Mouse (Mus musculus) cerebellum, adult 8-10 months (tissue): ENCODE measurements around the gene Mrpl52.

Source experiments
- DNase-seq: peaks from one replicate; pipeline ENCODE4 v3.0.0; 2022

The Mrpl52 gene

DNA sequence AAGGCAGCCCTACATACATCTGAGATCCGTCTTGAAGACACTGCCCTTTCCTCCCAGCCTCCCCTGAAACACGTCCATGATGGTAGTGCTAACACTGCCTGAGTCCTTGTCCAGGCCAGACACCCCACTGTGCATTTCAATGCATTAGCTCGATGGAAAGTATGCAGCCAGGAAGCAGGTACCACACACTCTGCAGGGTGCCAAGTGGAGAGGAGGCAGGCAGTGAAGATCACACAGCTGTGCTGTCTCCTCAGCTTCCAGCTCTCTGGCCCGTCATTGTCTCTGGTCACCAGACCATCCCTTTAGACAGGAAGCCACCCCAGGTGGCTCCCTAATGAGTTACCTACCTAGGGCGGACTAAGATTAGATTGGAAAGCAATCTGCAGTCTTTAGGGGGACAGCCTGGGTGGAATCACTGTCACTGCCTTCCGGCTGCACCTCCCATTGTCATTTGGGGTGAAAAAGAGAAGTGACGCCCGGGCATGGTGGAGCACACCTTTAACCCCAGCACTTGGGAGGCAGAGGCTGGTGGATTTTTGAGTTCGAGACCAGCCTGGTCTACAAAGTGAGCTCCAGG is 14.6 kb upstream of the Mrpl52 start:
- DNase-seq, result no peak

DNA sequence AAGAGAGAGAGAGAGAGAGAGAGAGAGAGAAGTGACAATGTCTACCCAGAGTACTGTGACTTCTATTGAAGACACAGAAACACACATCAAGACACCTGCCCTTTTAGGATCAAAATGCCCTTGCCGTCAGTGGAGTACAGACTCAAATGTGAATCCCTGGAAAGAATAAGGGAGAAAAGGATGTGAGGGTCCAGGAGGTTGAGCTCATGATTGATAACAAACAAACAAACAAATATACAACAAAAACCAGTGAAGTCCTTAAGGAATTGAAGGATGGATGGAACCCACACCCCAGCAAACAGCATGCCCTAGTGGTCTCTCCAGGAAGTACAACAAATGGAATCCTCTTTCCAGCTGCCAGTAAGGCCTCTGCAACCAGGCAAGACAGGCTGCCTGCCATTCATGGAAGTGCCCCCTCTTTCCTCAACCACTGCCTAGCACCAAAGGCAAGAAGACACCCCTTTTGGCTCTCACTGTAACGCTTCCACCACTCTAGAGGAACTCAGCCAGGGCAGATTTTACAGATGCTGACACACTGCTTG is 14.0 kb upstream of the Mrpl52 start:
- no peak for DNase-seq

DNA sequence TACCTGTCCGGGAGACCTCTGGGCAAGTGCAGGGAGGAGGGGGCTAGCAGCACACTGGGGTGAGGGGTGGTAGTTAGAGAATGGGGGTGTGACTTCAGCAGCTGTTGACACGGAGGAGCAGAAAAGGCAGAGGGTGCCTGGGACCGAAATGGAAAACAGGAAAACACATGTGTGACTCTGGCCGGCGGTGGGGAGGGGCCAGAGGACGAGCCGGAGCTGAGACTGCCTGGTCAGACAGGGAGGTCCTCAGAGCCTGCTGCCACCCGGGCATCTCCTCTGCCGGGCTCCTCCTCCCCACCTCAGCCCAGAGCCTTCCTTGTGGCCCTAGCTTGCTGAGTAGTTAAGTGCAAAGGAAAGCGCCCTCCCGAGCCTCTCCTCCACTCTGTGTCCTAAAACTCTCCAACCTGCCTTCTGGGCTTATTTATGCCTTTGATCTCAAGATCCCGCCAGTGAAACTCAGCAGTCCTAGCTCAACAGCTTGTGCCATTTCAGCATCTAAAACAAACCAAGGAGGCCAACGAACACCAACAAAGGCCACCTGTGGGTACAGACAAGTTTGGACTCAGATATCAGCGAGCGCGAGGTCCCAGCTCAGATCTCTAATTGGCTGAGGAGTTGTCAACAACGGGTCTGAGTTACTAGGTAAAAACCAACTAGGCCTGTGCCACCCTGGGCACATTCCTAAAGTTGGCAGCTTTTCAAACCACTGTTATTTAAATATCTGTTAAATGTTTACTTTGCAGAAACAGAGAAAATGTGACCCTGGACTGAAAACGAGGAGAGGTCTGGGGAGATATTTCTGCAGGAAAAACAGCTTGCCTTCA is 12.6 kb upstream of the Mrpl52 start:
- no peak for DNase-seq

DNA sequence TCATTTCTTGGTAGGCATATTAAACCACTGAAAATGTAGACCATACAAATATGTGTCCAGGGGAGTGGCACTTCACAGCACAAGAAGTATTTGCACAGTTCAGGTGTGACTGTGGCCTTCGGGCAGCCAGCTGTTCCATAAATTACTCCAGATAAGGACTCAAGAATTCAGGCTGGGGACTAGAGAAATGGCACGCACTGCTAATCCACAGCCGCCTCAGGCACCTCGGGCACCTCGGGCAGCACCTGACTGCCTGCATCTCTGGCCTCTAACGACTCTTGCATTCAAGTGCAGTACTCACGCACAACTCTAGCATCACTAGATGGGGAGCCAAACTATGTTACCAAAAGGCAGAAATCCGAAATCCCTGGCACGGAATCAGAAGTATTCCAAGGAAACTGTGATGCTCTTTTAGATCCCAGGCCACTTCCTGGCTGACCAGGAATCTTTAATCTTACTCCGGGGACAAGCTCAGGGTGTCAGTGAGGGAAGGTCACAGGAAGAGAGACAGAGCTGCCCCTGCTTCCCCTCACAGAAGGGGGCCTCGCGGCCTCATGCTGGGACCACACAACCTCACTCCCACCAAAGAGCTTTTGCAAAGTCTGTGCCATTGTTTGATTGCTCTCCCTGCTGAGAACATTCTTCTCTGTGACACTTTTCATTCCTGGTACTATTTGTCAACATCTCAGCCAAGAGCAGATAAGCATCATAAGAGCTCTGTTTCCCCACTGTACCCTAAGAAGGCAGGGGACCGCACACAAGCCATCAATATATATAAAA is 11.3 kb upstream of the Mrpl52 start:
- no peak for DNase-seq

DNA sequence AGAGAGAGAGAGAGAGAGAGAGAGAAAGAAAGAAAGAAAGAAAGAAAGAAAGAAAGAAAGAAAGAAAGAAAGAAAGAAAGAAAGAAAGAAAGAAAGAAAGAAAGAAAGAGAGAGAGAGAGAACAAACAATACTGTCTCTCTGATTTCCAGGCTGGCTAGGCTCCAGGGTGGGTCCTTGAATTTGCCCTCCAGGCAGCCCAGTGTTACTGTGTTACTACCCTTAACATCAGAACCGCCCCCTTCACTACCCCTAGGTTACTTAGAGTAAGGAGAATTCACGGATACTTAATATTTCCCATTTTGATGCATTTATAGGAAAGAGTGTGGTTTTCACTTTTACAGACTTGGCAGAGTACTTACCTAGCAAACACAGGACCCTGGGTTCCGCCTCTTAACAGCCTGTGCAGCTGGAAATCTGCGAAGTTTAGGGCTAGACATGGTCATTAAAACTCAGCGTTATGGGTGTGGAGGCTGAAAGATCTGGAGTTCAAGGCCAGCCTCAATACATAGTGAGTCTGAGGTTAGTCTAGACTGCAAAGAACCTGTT is 10.4 kb upstream of the Mrpl52 start:
- DNase-seq, result no peak

DNA sequence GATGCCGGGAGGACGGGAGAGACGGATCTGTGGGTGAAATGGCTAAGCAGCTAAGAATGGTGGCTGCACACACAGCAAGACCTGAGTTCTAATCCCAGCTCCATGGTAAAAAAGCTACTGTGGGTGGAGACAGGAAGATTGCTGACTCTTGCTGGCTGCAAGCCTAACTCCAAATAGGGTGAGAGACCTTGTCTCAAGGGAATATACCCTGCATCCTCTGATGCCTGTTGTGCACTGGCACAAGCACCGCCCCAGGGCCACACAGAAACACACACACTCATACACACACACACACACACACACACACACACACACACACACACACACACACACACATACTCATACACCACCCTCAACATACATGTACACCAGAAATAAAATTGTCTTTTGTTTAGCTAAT is 9.9 kb upstream of the Mrpl52 start:
- no peak for DNase-seq

DNA sequence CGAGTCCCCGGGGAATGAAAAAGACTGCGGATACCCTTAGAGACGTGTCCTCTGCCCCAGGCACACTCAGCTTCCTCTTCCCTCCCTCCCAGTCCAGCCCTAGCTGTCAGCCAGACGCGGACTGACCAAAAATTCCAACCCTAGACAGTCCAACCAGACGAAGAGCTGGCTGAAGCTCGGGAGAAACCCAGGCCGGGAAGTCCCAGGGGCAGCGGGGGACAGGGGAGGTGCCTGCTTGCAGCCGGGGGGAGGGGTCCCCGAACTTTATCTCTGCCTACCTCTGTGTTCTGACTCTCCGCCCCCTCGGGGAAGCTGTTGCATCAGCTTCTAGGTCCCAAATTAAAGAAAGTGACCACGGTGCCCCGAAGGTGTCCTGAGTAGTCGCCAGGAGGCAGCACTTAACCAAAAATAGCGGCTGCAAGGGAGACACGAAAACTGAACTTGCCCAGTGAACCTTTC is 9.1 kb upstream of the Mrpl52 start, which contains the start of gene Slc7a7:
Gene Slc7a7, minus strand, starts transcription at position 158 of the 459 bp plus-strand sequence.
- no peak for DNase-seq

DNA sequence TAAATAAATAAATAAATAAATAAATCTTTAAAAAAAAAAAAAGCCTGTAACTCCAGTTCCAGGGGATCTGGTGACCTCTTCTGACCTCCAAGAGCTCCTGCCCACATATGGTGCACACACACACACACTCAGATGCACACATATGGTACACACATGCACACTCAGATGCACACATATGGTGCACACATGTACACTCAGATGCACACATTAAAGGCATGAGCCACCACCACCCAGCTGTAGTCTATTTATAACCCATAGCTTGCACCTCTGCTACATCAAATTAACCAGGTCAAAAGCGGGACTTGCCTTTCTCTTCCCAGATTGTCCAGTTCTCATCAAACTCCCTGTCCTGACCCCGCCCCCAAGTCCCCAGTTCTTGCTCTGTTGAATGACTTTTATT is 5.7 kb upstream of the Mrpl52 start:
- DNase-seq, result no peak

DNA sequence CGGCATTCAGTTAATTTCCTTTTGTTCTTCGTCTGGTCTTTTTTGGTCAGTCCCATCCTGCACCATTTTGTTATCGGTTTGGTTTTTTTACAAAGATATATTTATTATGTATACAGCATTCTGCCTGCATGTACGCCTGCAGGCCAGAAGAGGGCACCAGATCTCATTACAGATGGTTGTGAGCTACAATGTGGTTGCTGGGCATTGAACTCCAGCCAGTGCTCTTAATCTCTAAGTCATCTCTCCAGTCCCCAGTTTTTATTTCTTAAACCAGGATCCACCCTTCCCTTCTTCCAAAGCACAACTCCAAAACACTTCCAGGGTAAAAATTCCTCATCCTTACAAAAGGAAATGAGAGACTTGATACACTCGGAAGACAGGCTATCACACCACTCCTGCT is 3.3 kb upstream of the Mrpl52 start:
- no peak for DNase-seq

DNA sequence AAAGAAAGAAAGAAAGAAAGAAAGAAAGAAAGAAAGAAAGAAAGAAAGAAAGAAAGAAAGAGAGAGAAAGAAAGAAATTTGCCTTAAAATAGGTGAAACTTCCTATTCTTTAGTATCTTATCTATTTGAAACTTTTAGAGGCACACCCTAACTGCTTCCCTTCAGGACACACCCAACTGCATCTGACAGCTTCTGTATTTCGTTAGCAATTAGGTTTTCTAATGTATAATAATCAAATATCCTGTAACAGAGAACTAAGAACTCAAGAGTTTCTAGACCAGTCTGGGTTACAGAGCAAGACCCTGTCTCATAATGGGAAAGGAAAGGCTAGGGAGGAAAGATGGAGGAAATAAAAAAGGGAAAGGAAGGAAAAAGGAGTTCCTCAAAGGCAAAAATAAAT is 2.1 kb upstream of the Mrpl52 start:
- no peak for DNase-seq

DNA sequence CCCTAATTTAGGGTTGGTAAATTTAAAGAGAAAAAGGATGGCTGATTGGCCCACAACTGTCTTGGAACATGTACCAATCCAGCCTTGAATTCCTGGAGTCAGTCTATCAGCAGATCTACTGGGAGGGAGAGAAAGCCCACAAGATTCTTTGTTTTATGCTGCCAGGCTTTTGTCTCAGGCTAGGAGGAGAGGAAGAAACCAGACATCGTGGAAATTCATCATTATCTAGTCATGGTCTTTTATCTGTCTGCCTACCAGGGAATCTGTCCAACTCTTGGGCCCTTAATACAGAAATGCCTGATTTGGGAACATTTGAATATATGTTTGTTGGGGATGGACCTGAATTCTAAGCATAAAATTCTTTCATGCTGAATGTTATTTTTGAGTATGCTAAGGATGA is 1.2 kb upstream of the Mrpl52 start:
- no peak for DNase-seq

DNA sequence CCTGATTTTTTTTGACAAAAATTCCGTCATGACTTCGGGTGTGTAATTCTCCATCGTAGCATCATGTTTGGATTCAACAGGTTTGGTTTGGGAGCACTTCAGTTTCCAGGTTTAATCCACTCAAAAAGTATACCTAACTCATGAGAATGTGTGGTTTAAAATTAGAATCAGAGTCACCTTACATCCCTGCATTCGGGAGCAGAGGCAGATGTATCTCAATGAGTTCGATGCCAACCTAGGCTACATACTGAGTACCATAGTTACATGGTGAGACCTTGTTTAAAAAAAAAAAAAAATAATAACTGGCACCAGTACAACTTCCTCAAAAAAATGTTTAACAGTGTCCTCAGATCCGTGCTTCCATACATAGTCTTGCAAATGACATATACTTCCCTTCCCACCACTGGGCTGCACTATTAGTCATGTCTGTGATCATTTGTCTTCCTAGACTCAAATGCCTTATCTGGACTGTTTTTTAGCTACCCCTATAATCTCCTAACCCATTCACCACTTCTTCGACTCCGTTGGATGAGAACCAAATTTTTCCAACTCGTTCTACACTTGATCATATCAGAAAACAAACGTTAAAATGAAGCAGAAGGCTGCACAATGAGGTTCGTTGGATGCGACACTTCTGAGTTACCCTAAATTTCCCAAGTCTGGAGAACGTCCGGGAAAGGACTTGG is 563 bp upstream of the Mrpl52 start:
- no peak for DNase-seq

DNA sequence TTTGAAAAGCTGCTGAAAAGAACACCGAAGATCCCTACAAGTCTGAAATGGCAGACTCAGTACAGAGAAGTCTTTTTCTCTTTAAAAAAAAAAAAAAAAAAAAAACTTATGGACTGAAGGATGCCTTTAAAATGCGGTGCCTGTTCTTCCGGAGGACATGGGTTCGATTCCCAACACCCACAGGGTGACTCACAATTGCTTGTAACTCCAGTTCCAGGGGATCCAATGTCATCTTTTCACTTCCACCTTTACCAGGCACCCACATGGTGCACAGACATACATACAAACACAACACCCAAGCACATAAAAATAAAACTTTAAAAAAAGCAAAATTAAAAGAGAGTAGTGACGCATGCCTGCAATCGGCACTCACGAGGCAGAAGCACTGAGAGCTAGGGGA is 987 bp downstream of the Mrpl52 start:
- DNase-seq, result no peak

DNA sequence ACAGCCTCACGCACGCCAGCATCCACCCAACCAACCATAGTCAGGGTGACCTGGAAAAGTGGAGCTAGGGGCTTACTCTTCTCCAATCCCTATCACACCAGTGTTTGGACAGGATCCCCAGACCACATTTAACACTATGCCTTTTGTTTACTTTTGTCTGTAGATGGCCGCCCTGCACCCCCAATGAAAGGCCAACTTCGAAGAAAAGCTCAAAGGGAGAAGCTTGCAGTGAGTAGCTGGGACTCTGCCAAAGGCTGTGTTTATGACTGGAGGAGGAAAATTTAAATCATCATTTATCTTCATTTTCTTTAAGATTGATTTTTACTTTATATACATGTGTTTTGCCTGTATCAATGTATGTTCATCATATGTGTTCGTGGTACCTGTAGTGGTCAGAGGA is 1.7 kb downstream of the Mrpl52 start:
- no peak for DNase-seq

DNA sequence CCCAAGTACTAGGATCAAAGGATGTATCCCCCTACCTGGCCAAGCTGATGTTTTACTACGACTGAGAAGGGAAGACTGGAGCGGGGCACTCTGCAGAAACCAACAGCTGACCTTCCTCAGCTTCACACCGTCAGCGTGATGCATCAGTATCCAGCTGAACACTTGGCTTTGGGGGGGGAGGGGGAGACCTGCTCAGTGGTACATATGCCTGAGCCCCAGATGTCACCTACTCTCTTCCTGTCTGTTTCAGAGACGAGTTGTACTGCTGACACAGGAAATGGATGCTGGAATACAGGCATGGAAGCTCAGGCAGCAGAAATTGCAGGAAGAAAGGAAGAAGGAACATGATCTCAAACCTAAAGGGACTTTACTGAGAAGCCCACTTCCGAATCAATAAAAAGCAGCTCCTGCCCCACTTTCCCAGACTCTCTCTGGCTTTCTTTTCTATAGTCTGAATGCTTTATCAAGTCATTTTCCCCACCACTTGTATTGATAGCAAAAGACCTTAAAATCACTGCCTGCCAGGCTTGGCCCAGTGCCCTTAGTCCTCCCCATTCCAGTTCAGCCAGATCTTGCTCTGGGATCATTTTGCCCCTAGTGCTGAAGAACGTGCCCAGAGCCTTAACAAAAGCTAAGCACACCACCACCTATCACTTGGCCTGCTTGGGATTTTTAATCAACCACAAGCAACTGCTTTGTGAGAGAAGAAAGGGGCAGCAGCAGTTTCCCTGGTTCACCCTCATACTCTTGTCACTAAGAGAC is 2.8 kb downstream of the Mrpl52 start:
- no peak for DNase-seq

DNA sequence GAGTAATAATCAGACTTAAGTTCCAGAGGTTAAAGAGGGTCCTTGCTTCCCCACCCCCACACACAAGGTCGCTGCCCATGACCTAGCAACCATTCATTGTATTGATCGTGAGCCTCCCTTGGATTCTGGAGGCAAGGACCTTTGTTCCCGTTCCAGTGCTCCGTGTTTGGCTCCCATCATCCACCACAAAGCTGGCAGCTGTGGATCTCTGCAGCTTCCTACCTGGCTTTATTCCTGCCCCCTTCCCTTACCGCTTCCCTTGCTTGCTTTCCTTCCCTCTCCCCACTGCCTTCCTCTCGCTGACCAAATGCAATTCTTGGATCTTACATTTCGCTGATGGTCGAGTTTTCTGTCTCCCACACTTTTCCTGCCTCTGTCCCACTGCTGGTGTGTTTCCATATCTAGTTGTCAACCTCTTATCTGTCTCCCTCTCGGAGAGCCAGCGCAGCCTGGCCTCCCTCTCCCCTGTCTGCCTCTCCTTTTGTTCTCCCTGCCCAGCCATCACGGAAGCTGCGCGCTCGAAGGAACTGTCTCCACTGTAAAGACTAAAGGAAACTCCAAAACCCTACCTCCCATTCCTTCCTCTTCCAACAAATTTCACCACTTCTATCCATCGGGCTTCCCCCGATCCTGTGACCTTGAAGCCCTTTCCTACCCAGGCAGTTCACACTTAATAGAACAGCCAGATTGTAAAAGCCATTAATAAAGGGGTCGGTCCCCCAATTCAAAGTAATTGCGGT is 3.9 kb downstream of the Mrpl52 start:
- DNase-seq, result no peak

DNA sequence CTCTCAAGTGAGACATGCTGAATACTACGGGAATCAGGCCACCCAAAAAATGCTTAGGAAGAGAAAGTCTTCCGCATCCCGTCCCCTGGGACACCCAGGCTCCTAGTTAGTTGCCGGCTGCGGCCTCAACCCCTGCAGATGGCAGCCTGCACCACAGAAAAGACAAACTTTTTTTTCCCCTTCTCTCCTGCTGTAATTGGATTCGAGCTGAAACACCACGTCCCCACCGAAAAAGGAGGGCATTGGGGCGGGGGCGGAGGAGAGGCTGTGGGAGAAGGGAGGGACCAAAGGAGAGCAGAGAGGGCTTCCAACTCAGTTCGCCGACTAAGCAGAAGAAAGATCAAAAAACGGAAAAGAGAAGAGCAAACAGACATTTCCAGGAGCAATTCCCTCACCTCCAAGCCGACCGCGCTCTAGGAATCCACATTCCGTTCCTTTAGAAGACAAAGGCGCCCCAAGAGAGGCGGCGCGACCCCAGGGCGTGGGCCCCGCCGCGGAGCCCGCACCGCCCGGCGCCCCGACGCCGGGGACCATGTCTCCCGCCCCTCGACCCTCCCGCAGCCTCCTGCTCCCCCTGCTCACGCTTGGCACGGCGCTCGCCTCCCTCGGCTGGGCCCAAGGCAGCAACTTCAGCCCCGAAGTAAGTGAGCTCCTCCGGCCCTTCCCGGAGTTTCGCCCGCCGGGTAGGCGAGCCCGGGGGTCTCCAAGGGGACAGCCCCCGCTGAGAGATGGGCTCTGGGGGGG is 4.8 kb downstream of the Mrpl52 start, which contains the start of gene Mmp14:
Gene Mmp14, plus strand, starts transcription at position 279 of the 744 bp plus-strand sequence.
- no peak for DNase-seq

DNA sequence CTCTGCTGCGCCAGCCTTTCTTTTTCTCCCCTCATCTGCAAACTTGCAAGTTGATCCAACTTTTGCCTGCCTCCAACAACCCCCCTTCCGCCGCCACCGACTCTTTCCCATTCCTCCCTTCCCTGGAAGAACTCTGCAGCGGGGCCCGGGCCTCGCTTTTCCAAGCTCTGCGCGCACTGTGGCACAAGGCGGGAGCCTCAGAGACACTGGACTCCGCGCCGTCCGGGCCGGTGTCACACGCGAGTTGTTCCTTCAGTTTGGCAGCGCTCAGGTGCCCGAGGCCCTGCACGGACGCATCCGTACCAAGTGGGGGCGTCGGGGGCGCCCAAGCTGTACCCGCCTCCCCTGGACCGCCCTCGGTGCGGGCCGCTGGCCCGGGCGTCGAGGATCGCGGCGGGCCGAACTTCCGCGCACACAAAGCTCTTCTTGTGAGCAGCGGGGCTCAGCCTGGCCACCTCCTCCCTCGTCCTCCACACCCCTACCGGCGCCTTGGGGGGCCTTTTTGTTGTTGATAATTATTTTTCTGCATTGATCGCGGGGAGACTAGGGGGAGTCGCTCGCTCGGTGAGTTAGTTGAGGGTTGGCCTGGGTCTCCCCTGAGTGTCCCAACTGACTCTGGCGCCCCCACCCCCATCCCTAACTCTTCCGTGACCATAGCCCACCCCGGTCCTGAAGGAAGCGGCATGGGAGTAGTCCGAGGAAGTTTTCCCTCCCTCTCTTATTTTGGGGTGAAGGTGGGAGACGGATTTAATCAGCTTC is 5.5 kb downstream of the Mrpl52 start:
- no peak for DNase-seq
